Mouse (Mus musculus) ES-Bruce4 (cell line): ENCODE data around the gene Hoxd10.

ENCODE experiments used
- EP300 ChIP-seq: IDR thresholded peaks from 2 replicates; pipeline ENCODE4 v1.6.1; 2011; ENCODE audit warnings: low read depth, low read length; ENCODE audit not compliant: insufficient read depth
- POLR2A ChIP-seq: IDR thresholded peaks from one replicate; pipeline ENCODE4 v1.8.1; 2011; ENCODE audit warnings: low read length; ENCODE audit not compliant: insufficient read depth

DNA sequence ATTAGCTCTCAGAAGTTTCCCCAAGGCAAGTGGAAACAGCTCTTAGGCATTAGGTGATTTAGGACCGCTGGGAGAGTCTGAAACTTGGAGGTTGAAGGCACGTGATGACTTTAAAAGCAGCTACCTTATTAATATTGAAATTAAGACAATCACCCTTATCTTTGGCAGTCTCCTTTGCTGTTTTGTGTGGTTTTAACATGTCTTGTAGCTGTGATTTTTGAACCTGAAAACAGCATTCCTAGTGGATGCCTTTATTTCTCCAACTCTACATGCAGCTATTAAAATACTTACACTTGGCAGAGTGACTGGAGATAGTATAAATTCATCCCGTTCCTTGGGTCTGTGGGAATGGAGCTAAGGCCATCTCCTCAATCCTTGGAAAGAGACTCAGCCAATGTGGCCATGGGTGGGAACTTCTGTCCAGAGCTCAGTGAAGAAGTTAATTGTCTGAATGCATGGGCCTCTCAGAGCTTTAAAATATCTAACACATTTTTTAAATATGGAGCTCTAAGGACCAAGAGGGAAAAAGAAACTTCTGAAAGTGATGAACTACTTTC lies 21.0 kb upstream of the Hoxd10 start:
- TF ChIP-seq POLR2A (no peak), EP300 (no peak)
